Mouse (Mus musculus): Measurements from ENCODE around the gene Arhgef26. TPM values are rescaled to one million over a fixed set of nuclear protein-coding genes. Genes with fewer than 3 reads are reported as not detected.

Arhgef26 gene
- total RNA-seq (2021), result 10 to 100 TPM; 45.2 to 53.9 TPM

- no peak for DNase-seq
- intact Hi-C loops (cut with DNase I), result loop anchor here (5.0 kb wide), 1 partner anchor 116 kb away; no protein-coding TSS in a partner anchor
Observed at GRCm38 (mm10) chr3:62338044-62338443, at the start of gene Arhgef26. Gene Arhgef26, plus strand, starts transcription at chr3:62338344.

GRCm38 (mm10) chr3:62310493-62310892 lies 27.7 kb upstream of the Arhgef26 start:
- intact Hi-C loops (cut with DNase I), result no loop called here
- DNase-seq, result no peak

- intact Hi-C loops (cut with DNase I), result no loop called here
- DNase-seq, result no peak
Observed at GRCm38 (mm10) chr3:62311224-62311623, 26.9 kb upstream of the Arhgef26 start.

GRCm38 (mm10) chr3:62324708-62325107 lies 13.4 kb upstream of the Arhgef26 start:
- intact Hi-C loops (cut with DNase I), result no loop called here

GRCm38 (mm10) chr3:62327903-62328302 lies 10.2 kb upstream of the Arhgef26 start:
- intact Hi-C loops (cut with DNase I), result no loop called here
- no peak for DNase-seq

More at GRCm38 (mm10) chr3:62324708-62325107, 13.4 kb upstream of the Arhgef26 start:
- no peak for DNase-seq

- peak; percentile 3 for DNase-seq
- intact Hi-C loops (cut with DNase I), result loop anchor here (5.0 kb wide), 1 partner anchor 116 kb away; no protein-coding TSS in a partner anchor
Observed at GRCm38 (mm10) chr3:62338461-62338853, 313 bp downstream of the Arhgef26 start.

GRCm38 (mm10) chr3:62338854-62339515 lies 841 bp downstream of the Arhgef26 start:
- intact Hi-C loops (cut with DNase I), result loop anchor here (5.0 kb wide), 1 partner anchor 117 kb away; no protein-coding TSS in a partner anchor
- peak; percentile 52 for DNase-seq

GRCm38 (mm10) chr3:62339516-62340051 lies 1.4 kb downstream of the Arhgef26 start:
- DNase-seq, result peak; percentile 35
- intact Hi-C loops (cut with DNase I), result loop anchor here (5.0 kb wide), 2 partner anchors 117 to 118 kb away; no protein-coding TSS in a partner anchor

- no peak for DNase-seq
- intact Hi-C loops (cut with DNase I), result loop anchor here (5.0 kb wide), 1 partner anchor 117 kb away; no protein-coding TSS in a partner anchor
Observed at GRCm38 (mm10) chr3:62340154-62340760, 2.1 kb downstream of the Arhgef26 start.

- DNase-seq, result no peak
- intact Hi-C loops (cut with DNase I), result loop anchor here (5.0 kb wide), 1 partner anchor 116 kb away; no protein-coding TSS in a partner anchor
Observed at GRCm38 (mm10) chr3:62340861-62341260, 2.7 kb downstream of the Arhgef26 start.

GRCm38 (mm10) chr3:62341496-62342205 lies 3.5 kb downstream of the Arhgef26 start:
- intact Hi-C loops (cut with DNase I), result loop anchor here (5.0 kb wide), 1 partner anchor 116 kb away; no protein-coding TSS in a partner anchor
- DNase-seq, result no peak

- intact Hi-C loops (cut with DNase I), result no loop called here
- no peak for DNase-seq
Observed at GRCm38 (mm10) chr3:62348514-62349217, 10.5 kb downstream of the Arhgef26 start.

GRCm38 (mm10) chr3:62349218-62349897 lies 11.2 kb downstream of the Arhgef26 start:
- intact Hi-C loops (cut with DNase I), result no loop called here

GRCm38 (mm10) chr3:62352071-62352470 lies 13.9 kb downstream of the Arhgef26 start:
- intact Hi-C loops (cut with DNase I), result no loop called here
- DNase-seq, result no peak

More at GRCm38 (mm10) chr3:62349218-62349897, 11.2 kb downstream of the Arhgef26 start:
- no peak for DNase-seq

- intact Hi-C loops (cut with DNase I), result no loop called here
- no peak for DNase-seq
Observed at GRCm38 (mm10) chr3:62352876-62353275, 14.7 kb downstream of the Arhgef26 start.

GRCm38 (mm10) chr3:62367882-62368281 lies 29.7 kb downstream of the Arhgef26 start:
- DNase-seq, result no peak
- intact Hi-C loops (cut with DNase I), result no loop called here

- intact Hi-C loops (cut with DNase I), result no loop called here
- DNase-seq, result no peak
Observed at GRCm38 (mm10) chr3:62372841-62373240, 34.7 kb downstream of the Arhgef26 start.

- intact Hi-C loops (cut with DNase I), result no loop called here
- no peak for DNase-seq
Observed at GRCm38 (mm10) chr3:62374346-62374745, 36.2 kb downstream of the Arhgef26 start.

- DNase-seq, result peak; percentile 2
- intact Hi-C loops (cut with DNase I), result no loop called here
Observed at GRCm38 (mm10) chr3:62374831-62375230, 36.7 kb downstream of the Arhgef26 start.

GRCm38 (mm10) chr3:62376719-62377118 lies 38.6 kb downstream of the Arhgef26 start:
- intact Hi-C loops (cut with DNase I), result no loop called here
- no peak for DNase-seq

All from left cerebral cortex, postnatal 4 days (tissue).